Mouse (Mus musculus) embryonic facial prominence, embryonic 14.5 days (tissue): ENCODE data around the gene Sacs. TPM values are rescaled to one million over a fixed set of nuclear protein-coding genes. Genes with fewer than 3 reads are reported as not detected.
"Not testable (repeated sequence)": the region's sequence is repeated elsewhere in the genome, so short reads cannot be mapped to it uniquely, and the experiment has no call there.

Experiments
- ATAC-seq: fragments of 200-750 bp; cut with Nextera tagmentation; 2 replicates; pipeline ENCODE4 v1.8.0; 2017; ENCODE audit warnings: low read depth, moderate number of reproducible peaks, moderate TSS enrichment
- DNase-seq: peaks from one replicate; pipeline ENCODE4 v3.0.0-alpha.2; 2015; ENCODE audit warnings: low spot score
- H3K27ac ChIP-seq: fragments of 300-500 bp; sonication (generic); replicated peaks from 2 replicates; pipeline ENCODE4 v1.5.1; 2014; ENCODE audit warnings: low read depth, mild to moderate bottlenecking, low read length, moderate library complexity
- H3K27me3 ChIP-seq: fragments of 300-500 bp; sonication (generic); replicated peaks from 2 replicates; pipeline ENCODE4 v1.6.1; 2014; ENCODE audit warnings: low read length; ENCODE audit not compliant: control insufficient read depth, insufficient read depth
- H3K36me3 ChIP-seq: fragments of 300-500 bp; sonication (generic); 2 replicates; pipeline ENCODE4 v1.6.1; 2014; ENCODE audit warnings: low read length, mixed read lengths; ENCODE audit not compliant: control insufficient read depth, insufficient read depth
- H3K4me1 ChIP-seq: fragments of 300-500 bp; sonication (generic); 2 replicates; pipeline ENCODE4 v1.6.1; 2014; ENCODE audit warnings: antibody characterized with exemption, low read length; ENCODE audit not compliant: control insufficient read depth, insufficient read depth
- H3K4me2 ChIP-seq: fragments of 300-500 bp; sonication (generic); 2 replicates; pipeline ENCODE4 v1.6.1; 2014; ENCODE audit warnings: low read depth, mild to moderate bottlenecking, low read length, moderate library complexity, mixed read lengths
- H3K4me3 ChIP-seq: fragments of 300-500 bp; sonication (generic); 2 replicates; pipeline ENCODE4 v1.5.1; 2014; ENCODE audit warnings: low read depth, mild to moderate bottlenecking, low read length
- H3K9ac ChIP-seq: fragments of 300-500 bp; sonication (generic); 2 replicates; pipeline ENCODE4 v1.6.1; 2014; ENCODE audit warnings: low read depth, mild to moderate bottlenecking, low read length, moderate library complexity, mixed read lengths
- H3K9me3 ChIP-seq: fragments of 300-500 bp; sonication (generic); 2 replicates; pipeline ENCODE4 v1.6.1; 2016; ENCODE audit warnings: low read length; ENCODE audit not compliant: control insufficient read depth
- WGBS: fragments of 180-500 bp; shearing (Covaris S2); extraction: QIAGEN DNeasy Blood & Tissue Kit; methylation state at CpG from one replicate; pipeline ENCODE4 v1.1.7; 2014; 5-methylcytosine and 5-hydroxymethylcytosine counted together
- polyA plus RNA-seq: library from polyadenylated mRNA; unstranded; fragments of >200 nt; fragmentation: Nextera tagmentation; extraction: Ambion mirVana; gene quantifications from 2 replicates; pipeline ENCODE4 v1.2.1, GENCODE M21; 2014

The Sacs gene
- polyA plus RNA-seq, 1 experiment from 2014 or later = 5.0 TPM

- ATAC-seq (no peak), DNase-seq (no peak)
- H3K9ac ChIP-seq = no peak overlapping the region
- no peak overlapping the region for H3K27ac ChIP-seq
- no peaks in the 10 kb centered on the region for H3K36me3 ChIP-seq
- H3K27me3 ChIP-seq = no peaks in the 10 kb centered on the region
- no peak overlapping the region for H3K4me2 ChIP-seq
- WGBS = 85% methylated on average over 5 of the region's 5 CpGs
- H3K4me1 ChIP-seq = no peaks in the 10 kb centered on the region
- no peak overlapping the region for H3K4me3 ChIP-seq
- H3K9me3 ChIP-seq = no peaks in the 10 kb centered on the region
Observed at GRCm38 (mm10) chr14:61124755-61125154, 13.5 kb upstream of the Sacs start.

GRCm38 (mm10) chr14:61125201-61125600 is 13.1 kb upstream of the Sacs start:
- no peak for DNase-seq
- Histone ChIP-seq H3K9me3 (no peaks in the 10 kb centered on the region), H3K27me3 (no peaks in the 10 kb centered on the region), H3K9ac (no peak overlapping the region), H3K27ac (no peak overlapping the region), H3K4me1 (no peaks in the 10 kb centered on the region), H3K4me3 (no peak overlapping the region), H3K36me3 (no peaks in the 10 kb centered on the region), H3K4me2 (no peak overlapping the region)
- no peak for ATAC-seq
- WGBS = 79% methylated on average over 6 of the region's 6 CpGs

- not testable (repeated sequence) for ATAC-seq, H3K4me2 ChIP-seq, H3K27me3 ChIP-seq, H3K4me3 ChIP-seq, DNase-seq, H3K27ac ChIP-seq, H3K9me3 ChIP-seq, H3K4me1 ChIP-seq, H3K9ac ChIP-seq, H3K36me3 ChIP-seq
- 84% methylated on average over 6 of the region's 6 CpGs for WGBS
Observed at GRCm38 (mm10) chr14:61127365-61127764, 10.9 kb upstream of the Sacs start.

- H3K9ac ChIP-seq = no peak overlapping the region
- H3K9me3 ChIP-seq = no peaks in the 10 kb centered on the region
- DNase-seq = peak; percentile 77
- H3K36me3 ChIP-seq = no peaks in the 10 kb centered on the region
- 72% methylated on average over 7 of the region's 7 CpGs for WGBS
- ATAC-seq = peak; percentile 89
- no peaks in the 10 kb centered on the region for H3K27me3 ChIP-seq
- H3K4me1 ChIP-seq = no peaks in the 10 kb centered on the region
- no peak overlapping the region for H3K4me3 ChIP-seq
- no peak overlapping the region for H3K27ac ChIP-seq
- H3K4me2 ChIP-seq = no peak overlapping the region
Observed at GRCm38 (mm10) chr14:61128961-61129507, 9.2 kb upstream of the Sacs start.

- Histone ChIP-seq H3K4me1 (no peaks in the 10 kb centered on the region), H3K27ac (no peak overlapping the region), H3K36me3 (no peaks in the 10 kb centered on the region), H3K4me3 (no peak overlapping the region), H3K9ac (no peak overlapping the region), H3K4me2 (no peak overlapping the region), H3K27me3 (peaks cover 4% of the 10 kb centered on the region; the same call in 1 of the 2 replicates), H3K9me3 (no peaks in the 10 kb centered on the region)
- no peak for DNase-seq
- no peak for ATAC-seq
- 89% methylated on average over 1 of the region's 1 CpGs for WGBS
Observed at GRCm38 (mm10) chr14:61132556-61132955, 5.7 kb upstream of the Sacs start.

GRCm38 (mm10) chr14:61134381-61135030 is 3.8 kb upstream of the Sacs start:
- no peak overlapping the region for H3K4me3 ChIP-seq
- ATAC-seq = no peak
- no peak overlapping the region for H3K27ac ChIP-seq
- no peaks in the 10 kb centered on the region for H3K36me3 ChIP-seq
- peaks cover 18% of the 10 kb centered on the region for H3K27me3 ChIP-seq
- H3K4me2 ChIP-seq = no peak overlapping the region
- no peaks in the 10 kb centered on the region for H3K9me3 ChIP-seq
- DNase-seq = no peak
- no peak overlapping the region for H3K9ac ChIP-seq
- WGBS = 54% methylated on average over 5 of the region's 5 CpGs
- H3K4me1 ChIP-seq = 0 out of 2 replicates have a peak, but pooled peaks cover 2% of the 10 kb centered on the region

- DNase-seq (peak; percentile 62), ATAC-seq (0 out of 2 replicates have a peak, but pooled peaks have one; percentile 33)
- Histone ChIP-seq H3K27me3 (peaks cover 18% of the 10 kb centered on the region), H3K27ac (no peak overlapping the region), H3K4me1 (0 out of 2 replicates have a peak, but pooled peaks cover 2% of the 10 kb centered on the region), H3K4me2 (no peak overlapping the region), H3K36me3 (no peaks in the 10 kb centered on the region), H3K4me3 (no peak overlapping the region), H3K9ac (no peak overlapping the region), H3K9me3 (no peaks in the 10 kb centered on the region)
- 63% methylated on average over 5 of the region's 5 CpGs for WGBS
Observed at GRCm38 (mm10) chr14:61137410-61137809, 847 bp upstream of the Sacs start.

GRCm38 (mm10) chr14:61138727-61139067 is 440 bp downstream of the Sacs start:
- 0 out of 2 replicates have a peak, but pooled peaks cover 2% of the 10 kb centered on the region for H3K4me1 ChIP-seq
- ATAC-seq (peak; percentile 16; the same call in 1 of the 2 replicates), DNase-seq (no peak)
- H3K4me2 ChIP-seq = peak overlapping the region; percentile 78
- WGBS = 18% methylated on average over 8 of the region's 8 CpGs
- peaks cover 18% of the 10 kb centered on the region for H3K27me3 ChIP-seq
- no peaks in the 10 kb centered on the region for H3K9me3 ChIP-seq
- no peaks in the 10 kb centered on the region for H3K36me3 ChIP-seq
- peak overlapping the region; percentile 60 for H3K9ac ChIP-seq
- H3K27ac ChIP-seq = no peak overlapping the region
- peak overlapping the region; percentile 47 for H3K4me3 ChIP-seq

- peaks cover 9% of the 10 kb centered on the region; the same call in 1 of the 2 replicates for H3K27me3 ChIP-seq
- no peak overlapping the region for H3K27ac ChIP-seq
- WGBS = 64% methylated on average over 8 of the region's 8 CpGs
- H3K4me2 ChIP-seq = no peak overlapping the region
- DNase-seq (no peak), ATAC-seq (no peak)
- H3K9me3 ChIP-seq = no peaks in the 10 kb centered on the region
- H3K4me1 ChIP-seq = peaks cover 6% of the 10 kb centered on the region; the same call in 1 of the 2 replicates
- no peaks in the 10 kb centered on the region for H3K36me3 ChIP-seq
- H3K4me3 ChIP-seq = no peak overlapping the region
- no peak overlapping the region for H3K9ac ChIP-seq
Observed at GRCm38 (mm10) chr14:61143358-61143757, 5.1 kb downstream of the Sacs start.
